Mouse (Mus musculus): Measurements from ENCODE around the gene Mbl1.

Gene Mbl1

GRCm38 (mm10) chr14:41151220-41151898, at the start of gene Mbl1:
Gene Mbl1 (plus strand): TSS chr14:41151458.
- DNase-seq (ENCODE audit: low read depth, low spot score), result no peak

DNA sequence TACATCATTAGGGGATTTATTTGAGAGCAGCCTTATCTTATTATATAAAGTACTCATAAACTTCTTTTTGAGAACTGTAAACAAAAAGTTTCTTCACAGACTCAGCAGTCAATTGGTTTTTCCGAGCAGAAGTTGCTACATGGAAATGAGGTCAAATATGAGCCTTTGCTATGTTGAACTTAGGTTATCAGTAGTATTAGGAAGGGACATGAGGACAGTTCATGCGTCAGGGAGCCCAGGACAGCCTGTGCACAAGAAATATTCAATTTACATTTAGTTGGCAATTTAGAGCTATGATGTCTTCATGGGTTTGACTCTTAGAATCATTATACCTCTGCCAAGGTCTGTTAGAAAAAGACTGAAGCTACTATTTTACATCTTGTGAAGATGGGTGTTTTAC, 49.0 kb upstream of the Mbl1 start:
- no peak for DNase-seq (ENCODE audit: low read depth, low spot score)

GRCm38 (mm10) chr14:41104853-41105444, 46.3 kb upstream of the Mbl1 start, which contains the start of gene Mat1a:
Gene Mat1a (plus strand): TSS chr14:41105035.
- no peak for DNase-seq (ENCODE audit: low read depth, low spot score)

- no peak for DNase-seq (ENCODE audit: low read depth, low spot score)
Observed at GRCm38 (mm10) chr14:41111031-41111668, 40.1 kb upstream of the Mbl1 start.

DNA sequence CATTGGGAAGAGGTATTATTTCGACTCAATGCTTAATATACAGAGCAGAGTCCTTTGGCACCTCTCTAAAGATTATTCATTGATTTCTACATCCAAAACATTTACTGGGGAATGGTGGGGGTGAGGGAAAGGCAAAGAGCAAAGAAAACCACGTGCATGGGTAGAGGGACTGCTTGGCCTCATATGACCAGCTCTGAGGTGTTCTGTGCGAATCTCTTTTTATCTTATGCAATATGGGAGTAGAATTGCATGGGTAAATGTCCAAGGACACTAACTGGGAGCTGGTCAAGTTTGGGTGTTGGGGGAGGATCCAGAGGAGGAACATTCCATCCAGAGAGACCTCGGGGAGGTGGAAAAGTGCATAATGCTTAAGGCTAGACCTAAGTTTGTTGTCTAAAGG, 38.3 kb upstream of the Mbl1 start:
- no peak for DNase-seq (ENCODE audit: low read depth, low spot score)

DNA sequence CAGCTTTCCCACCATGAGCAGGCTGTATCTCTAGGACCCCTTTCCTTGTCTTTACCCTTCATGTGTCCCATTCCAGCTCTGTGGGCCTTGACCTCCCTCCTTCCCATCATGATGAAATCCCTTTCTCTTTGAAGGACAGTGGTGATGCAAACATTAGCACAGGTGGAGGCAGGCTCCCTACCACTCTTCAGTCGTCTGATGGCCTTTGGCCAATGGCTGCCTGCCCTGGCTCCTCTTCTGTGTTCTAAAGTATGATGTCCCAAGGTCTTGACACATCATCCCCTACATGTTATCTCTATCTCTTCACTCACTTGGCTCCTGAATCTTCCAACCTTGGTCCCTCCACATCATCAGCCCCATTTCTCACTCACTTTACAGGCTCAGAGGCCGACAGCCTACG, 35.0 kb upstream of the Mbl1 start:
- DNase-seq (ENCODE audit: low read depth, low spot score), result no peak

GRCm38 (mm10) chr14:41124683-41125082, 26.6 kb upstream of the Mbl1 start:
- no peak for DNase-seq (ENCODE audit: low read depth, low spot score)

DNA sequence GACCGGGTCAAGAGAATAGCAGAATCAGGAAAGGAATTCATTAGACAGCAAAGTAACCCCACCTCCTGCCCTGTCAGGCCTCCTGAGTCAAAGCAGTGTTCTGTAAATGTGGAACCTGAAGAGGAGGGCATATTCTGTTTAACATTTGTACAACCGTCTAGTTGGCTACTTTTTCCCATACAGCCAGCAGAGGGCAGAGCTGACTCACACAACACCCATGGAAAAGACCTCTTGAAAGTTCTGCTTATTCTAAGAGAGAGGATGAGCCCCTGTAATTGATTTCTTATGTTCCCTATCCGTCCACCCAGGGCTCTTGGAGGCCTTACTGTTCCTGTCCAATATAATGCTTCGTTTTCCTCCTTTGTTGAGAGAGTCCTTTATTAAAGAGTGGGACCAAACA, 23.3 kb upstream of the Mbl1 start:
- DNase-seq (ENCODE audit: low read depth, low spot score), result no peak

GRCm38 (mm10) chr14:41131540-41131939, 19.7 kb upstream of the Mbl1 start, which contains the start of gene Sftpa1:
Gene Sftpa1 (plus strand): TSS chr14:41131782.
- DNase-seq (ENCODE audit: low read depth, low spot score), result no peak

GRCm38 (mm10) chr14:41137006-41137405, 14.3 kb upstream of the Mbl1 start:
- DNase-seq (ENCODE audit: low read depth, low spot score), result no peak

- no peak for DNase-seq (ENCODE audit: low read depth, low spot score)
Observed at GRCm38 (mm10) chr14:41140686-41141085, 10.6 kb upstream of the Mbl1 start.

DNA sequence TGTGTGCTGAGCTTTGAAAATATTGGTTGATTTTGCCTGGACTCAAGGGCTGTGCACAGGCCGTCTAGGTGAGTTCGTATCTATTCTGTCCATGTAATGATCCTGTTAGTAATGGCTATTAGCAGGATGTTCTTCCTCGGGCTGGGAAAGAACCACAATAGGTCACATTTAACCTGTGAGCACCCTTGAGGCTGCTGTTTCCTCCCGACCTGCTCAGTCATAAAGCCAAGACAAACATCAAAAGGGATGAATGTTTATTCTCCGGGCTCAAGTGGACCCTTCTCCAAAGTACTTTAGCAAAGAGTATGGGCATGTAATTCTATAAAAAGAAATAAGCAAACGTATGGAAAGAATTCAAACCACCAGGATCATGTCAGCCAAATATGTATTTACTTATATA, 5.2 kb upstream of the Mbl1 start:
- no peak for DNase-seq (ENCODE audit: low read depth, low spot score)

DNA sequence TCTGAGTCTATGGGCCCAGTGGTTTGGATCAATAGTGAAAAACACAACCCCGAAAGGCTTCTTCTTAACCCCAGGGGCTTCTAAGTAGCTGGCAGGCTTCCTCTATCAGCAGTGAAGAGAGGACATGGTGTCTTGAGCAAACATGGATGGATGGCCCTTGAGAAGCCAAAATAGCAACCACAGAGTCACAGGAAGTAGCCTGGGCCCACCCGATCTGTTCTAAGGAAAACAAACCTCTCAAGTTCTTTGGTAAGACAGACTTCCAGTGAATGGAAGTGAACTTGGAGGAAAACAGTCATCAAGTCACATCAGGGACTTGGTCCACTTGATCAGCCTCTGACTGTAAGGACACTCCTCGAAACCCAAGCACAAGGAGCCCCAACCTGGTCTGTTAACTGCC, 4.3 kb upstream of the Mbl1 start:
- no peak for DNase-seq (ENCODE audit: low read depth, low spot score)

- no peak for DNase-seq (ENCODE audit: low read depth, low spot score)
Observed at GRCm38 (mm10) chr14:41147356-41147755, 3.9 kb upstream of the Mbl1 start.

DNA sequence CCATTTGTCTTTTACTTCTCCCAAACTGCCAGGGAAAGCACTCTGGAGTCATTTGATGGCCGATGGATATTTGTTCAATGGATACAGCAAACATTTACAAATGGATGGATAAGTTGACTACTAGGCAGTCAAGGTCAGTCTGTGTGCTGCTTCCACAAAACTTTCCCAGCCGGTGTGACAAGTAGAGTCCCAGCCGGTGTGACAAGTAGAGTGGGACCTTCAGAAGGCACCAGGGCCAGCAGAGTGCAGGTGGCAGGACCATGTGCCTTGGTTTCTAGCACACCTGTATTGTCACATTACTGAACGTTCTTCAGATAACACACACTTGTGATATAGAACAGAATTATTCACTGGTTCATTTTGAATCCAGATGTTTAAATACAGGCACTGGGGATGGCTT, 8.8 kb downstream of the Mbl1 start:
- DNase-seq (ENCODE audit: low read depth, low spot score), result no peak

DNA sequence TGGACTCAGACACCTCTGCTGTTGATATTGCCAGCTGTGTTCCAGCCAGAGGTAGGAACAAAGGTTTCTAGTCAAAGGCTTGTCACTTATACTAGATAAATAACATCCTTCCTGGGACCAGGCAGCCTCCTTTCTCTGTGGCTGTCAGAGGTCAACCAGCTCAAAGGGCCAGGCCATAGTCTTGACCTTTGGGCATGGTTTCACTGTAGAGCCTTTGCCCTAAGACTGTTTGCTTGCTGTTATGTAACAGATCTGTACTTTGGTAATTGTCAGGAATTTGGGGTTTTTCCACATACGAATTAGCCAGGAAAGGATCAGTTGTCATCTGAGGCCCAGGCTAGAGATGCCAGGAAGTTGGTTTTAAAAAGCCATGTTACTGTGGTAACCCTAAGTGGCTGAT, 9.5 kb downstream of the Mbl1 start:
- DNase-seq (ENCODE audit: low read depth, low spot score), result no peak

DNA sequence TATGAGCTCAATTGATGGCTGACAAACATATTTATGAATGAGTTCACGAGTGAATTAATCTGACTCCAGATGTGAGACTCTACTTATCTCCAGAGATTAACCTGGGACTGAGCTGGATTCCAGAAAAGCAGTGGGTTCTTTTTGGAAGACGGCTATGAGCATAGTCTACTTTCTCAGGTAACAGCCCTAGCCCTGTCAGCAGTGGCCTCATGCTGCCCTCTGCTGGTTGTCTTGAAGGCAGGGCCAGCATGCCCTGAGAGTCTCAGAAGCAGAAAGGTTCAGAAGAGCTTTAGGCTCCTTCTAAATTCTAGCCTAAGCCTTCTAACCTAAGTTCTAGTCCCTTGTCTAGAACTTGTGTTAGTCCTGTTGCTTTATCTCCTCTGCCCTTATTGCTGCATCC, 11.4 kb downstream of the Mbl1 start:
- no peak for DNase-seq (ENCODE audit: low read depth, low spot score)

DNA sequence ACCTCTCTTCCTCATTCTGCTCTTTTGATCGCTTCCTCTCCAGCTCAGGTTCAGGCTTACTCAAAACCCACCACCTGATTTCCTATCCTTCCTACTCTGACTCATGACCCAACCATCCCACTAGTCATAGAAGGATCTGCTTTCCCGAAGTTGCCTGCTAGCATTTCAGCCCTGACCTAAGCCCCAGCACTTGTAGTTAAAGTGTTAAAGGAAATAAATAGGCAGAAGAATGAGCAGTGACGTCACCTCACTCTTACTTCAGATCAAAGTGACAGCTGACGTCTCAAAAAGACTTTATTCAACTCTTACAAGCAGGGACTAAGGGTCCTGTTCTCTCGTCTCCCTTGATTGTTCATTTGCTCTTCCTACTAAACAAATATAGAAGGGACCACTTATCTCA, 16.0 kb downstream of the Mbl1 start:
- no peak for DNase-seq (ENCODE audit: low read depth, low spot score)

DNA sequence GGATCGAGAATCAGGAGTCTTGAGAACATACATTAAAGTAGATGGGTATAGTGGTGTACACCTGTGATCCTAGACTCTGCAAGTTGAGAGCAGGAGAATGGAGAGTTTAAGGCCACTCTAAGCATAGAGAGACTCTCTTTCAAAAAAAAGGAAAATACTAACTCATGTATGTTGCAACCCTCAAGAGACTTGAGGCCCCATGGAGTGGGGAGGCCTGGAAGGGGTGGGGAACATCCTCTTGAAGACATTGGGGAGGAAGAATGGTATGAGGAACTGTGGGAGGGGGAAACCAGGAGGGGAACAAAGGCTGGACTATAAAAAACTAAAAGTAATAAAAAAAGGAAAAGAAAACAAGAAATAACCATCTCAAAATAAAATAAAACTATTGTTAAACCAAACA, 17.3 kb downstream of the Mbl1 start:
- no peak for DNase-seq (ENCODE audit: low read depth, low spot score)

DNA sequence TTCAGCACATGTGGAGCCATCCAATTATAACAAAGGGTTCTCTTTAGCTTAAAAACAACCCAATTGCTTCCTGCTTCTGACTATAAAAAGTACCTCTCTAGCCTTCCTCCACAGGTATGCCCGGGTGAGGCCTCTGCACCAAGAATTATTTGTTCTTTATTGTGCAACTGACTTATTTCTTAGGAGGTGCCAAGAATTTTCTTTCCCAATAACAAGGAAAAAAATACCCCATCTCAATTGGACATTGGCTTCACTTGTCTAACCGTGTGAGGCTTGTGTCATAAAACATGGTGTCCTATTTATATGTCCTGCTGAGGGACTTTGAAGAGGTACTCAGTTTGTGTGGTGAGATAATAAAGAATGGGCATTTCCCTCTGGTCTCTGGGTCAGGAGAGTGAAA, 19.3 kb downstream of the Mbl1 start:
- DNase-seq (ENCODE audit: low read depth, low spot score), result no peak

DNA sequence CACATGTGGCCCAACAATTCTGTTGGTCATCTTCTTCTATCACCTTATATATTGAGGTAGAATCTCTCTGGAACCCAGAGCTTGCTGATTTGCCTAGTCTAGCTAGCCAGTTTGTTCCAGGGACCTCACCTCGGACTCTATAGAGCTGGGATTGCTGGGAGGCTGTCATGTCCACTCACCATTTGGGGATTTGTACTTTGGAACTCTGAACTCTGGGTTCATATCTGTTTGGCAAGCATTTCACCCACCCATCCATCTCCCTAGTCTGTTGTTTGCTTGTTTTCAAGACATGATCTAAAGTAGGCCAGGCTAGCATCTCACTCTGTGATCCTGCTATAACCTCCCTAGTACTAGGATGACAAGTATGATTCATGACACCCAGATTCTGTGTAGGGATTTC, 23.5 kb downstream of the Mbl1 start:
- no peak for DNase-seq (ENCODE audit: low read depth, low spot score)

GRCm38 (mm10) chr14:41185059-41185821, 34.0 kb downstream of the Mbl1 start, which contains the start of gene Sftpd:
Gene Sftpd (minus strand): TSS chr14:41185149.
- DNase-seq (ENCODE audit: low read depth, low spot score), result no peak

Data from c-Kit-negative CD71-positive TER-119-positive erythroid progenitor cells, embryonic 14.5 days (primary cell).